Mouse (Mus musculus) kidney, embryonic 14.5 days (tissue): ENCODE measurements around the gene Pde12. TPM values are rescaled to one million over a fixed set of nuclear protein-coding genes. Genes with fewer than 3 reads are reported as not detected.

ENCODE experiments used
- ATAC-seq: fragments of 200-750 bp; cut with Nextera tagmentation; 2 replicates; pipeline ENCODE4 v1.8.0; 2017; ENCODE audit warnings: moderate number of reproducible peaks, mild to moderate bottlenecking, moderate TSS enrichment, moderate library complexity; ENCODE audit not compliant: low FRiP score, low TSS enrichment
- H3K27ac ChIP-seq: fragments of 300-500 bp; sonication (generic); 2 replicates; pipeline ENCODE4 v1.5.1; 2014; ENCODE audit warnings: low read depth, mild to moderate bottlenecking, low read length, moderate library complexity, mixed read lengths
- H3K27me3 ChIP-seq: fragments of 300-500 bp; sonication (generic); 2 replicates; pipeline ENCODE4 v1.6.1; 2014; ENCODE audit warnings: mild to moderate bottlenecking, low read length; ENCODE audit not compliant: control insufficient read depth, insufficient read depth
- H3K36me3 ChIP-seq: fragments of 300-500 bp; sonication (generic); 2 replicates; pipeline ENCODE4 v1.6.1; 2014; ENCODE audit warnings: low read length, mixed read lengths; ENCODE audit not compliant: control insufficient read depth, insufficient read depth
- H3K4me1 ChIP-seq: fragments of 300-500 bp; sonication (generic); 2 replicates; pipeline ENCODE4 v1.6.1; 2014; ENCODE audit warnings: low read length, mixed read lengths; ENCODE audit not compliant: control insufficient read depth, insufficient read depth
- H3K4me2 ChIP-seq: fragments of 300-500 bp; sonication (generic); replicated peaks from 2 replicates; pipeline ENCODE4 v1.6.1; 2014; ENCODE audit warnings: low read depth, mild to moderate bottlenecking, low read length
- H3K4me3 ChIP-seq: fragments of 300-500 bp; sonication (generic); 2 replicates; pipeline ENCODE4 v1.5.1; 2014; ENCODE audit warnings: mild to moderate bottlenecking, low read length
- H3K9ac ChIP-seq: fragments of 300-500 bp; sonication (generic); 2 replicates; pipeline ENCODE4 v1.6.1; 2014; ENCODE audit warnings: low read depth, mild to moderate bottlenecking, low read length, moderate library complexity
- H3K9me3 ChIP-seq: fragments of 300-500 bp; sonication (generic); 2 replicates; pipeline ENCODE4 v1.6.1; 2016; ENCODE audit warnings: low read length; ENCODE audit not compliant: control insufficient read depth
- WGBS: fragments of 180-500 bp; shearing (Covaris S2); extraction: QIAGEN DNeasy Blood & Tissue Kit; methylation state at CpG from one replicate; pipeline ENCODE4 v1.1.7; 2014; 5-methylcytosine and 5-hydroxymethylcytosine counted together
- microRNA-seq: library from miRNA; unstranded; fragments of <30 nt; microRNA quantifications from one replicate; pipeline ENCODE4, GENCODE M21; 2016
- polyA plus RNA-seq: library from polyadenylated mRNA; unstranded; fragments of >200 nt; fragmentation: Nextera tagmentation; extraction: Ambion mirVana; gene quantifications from 2 replicates; pipeline ENCODE4 v1.2.1, GENCODE M21; 2014

The Pde12 gene
- polyA plus RNA-seq, 1 experiment from 2014 or later = 12.5 TPM

GRCm38 (mm10) chr14:26637025-26637850, 32.4 kb downstream of the Pde12 start:
- peak overlapping the region; percentile 94 for H3K4me3 ChIP-seq
- no peak for ATAC-seq
- peaks cover 8% of the 10 kb centered on the region for H3K4me1 ChIP-seq
- H3K9me3 ChIP-seq = no peaks in the 10 kb centered on the region
- 29% methylated on average over 17 of the region's 17 CpGs for WGBS
- H3K27me3 ChIP-seq = no peaks in the 10 kb centered on the region
- H3K27ac ChIP-seq = peak overlapping the region; percentile 97
- H3K9ac ChIP-seq = peak overlapping the region; percentile 97
- peaks cover 10% of the 10 kb centered on the region for H3K36me3 ChIP-seq
- H3K4me2 ChIP-seq = peak overlapping the region; percentile 52

- Histone ChIP-seq H3K27me3 (no peaks in the 10 kb centered on the region), H3K9me3 (no peaks in the 10 kb centered on the region), H3K36me3 (peaks cover 73% of the 10 kb centered on the region), H3K4me2 (no peak overlapping the region), H3K4me1 (no peaks in the 10 kb centered on the region), H3K27ac (no peak overlapping the region), H3K9ac (no peak overlapping the region), H3K4me3 (no peak overlapping the region)
- 94% methylated on average over 5 of the region's 5 CpGs for WGBS
- ATAC-seq = no peak
These were observed 43.0 kb downstream of the Pde12 start for GRCm38 (mm10) chr14:26626605-26627140.

- H3K9me3 ChIP-seq = no peaks in the 10 kb centered on the region
These were observed 44.4 kb downstream of the Pde12 start for GRCm38 (mm10) chr14:26625301-26625700.

GRCm38 (mm10) chr14:26610689-26611088, 59.0 kb downstream of the Pde12 start:
- H3K4me1 ChIP-seq = no peaks in the 10 kb centered on the region
- WGBS = 90% methylated on average over 4 of the region's 4 CpGs
- ATAC-seq = no peak
- no peaks in the 10 kb centered on the region for H3K27me3 ChIP-seq
- no peaks in the 10 kb centered on the region for H3K9me3 ChIP-seq
- H3K4me3 ChIP-seq = no peak overlapping the region
- no peak overlapping the region for H3K27ac ChIP-seq
- no peak overlapping the region for H3K9ac ChIP-seq
- H3K4me2 ChIP-seq = no peak overlapping the region
- H3K36me3 ChIP-seq = peaks cover 83% of the 10 kb centered on the region

More at GRCm38 (mm10) chr14:26625301-26625700, 44.4 kb downstream of the Pde12 start:
- Histone ChIP-seq H3K36me3 (peaks cover 77% of the 10 kb centered on the region), H3K4me1 (no peaks in the 10 kb centered on the region), H3K27ac (no peak overlapping the region), H3K4me2 (no peak overlapping the region), H3K9ac (no peak overlapping the region), H3K27me3 (no peaks in the 10 kb centered on the region), H3K4me3 (no peak overlapping the region)
- 90% methylated on average over 4 of the region's 4 CpGs for WGBS
- ATAC-seq = no peak

Small RNAs within 50 kb of the gene (microRNA-seq; reads per million reads assigned to microRNA genes)
- gene Mir7672 = not detected

Other genes with a start within 250 kb of the Pde12 start
- 19.5 and 26.8 TPM in 2 replicates for gene Slmap, start 135.0 kb downstream of the Pde12 start, polyA plus RNA-seq
- gene Dennd6a, start 96.0 kb downstream of the Pde12 start, polyA plus RNA-seq = 41.8 and 46.3 TPM in 2 replicates
- 549 and 626 TPM in 2 replicates for gene Arf4, start 31.8 kb downstream of the Pde12 start, polyA plus RNA-seq
- gene Dnah12, start 23.4 kb upstream of the Pde12 start, polyA plus RNA-seq = 0.01 and 0.06 TPM in 2 replicates
- 0.13 and 0.26 TPM in 2 replicates for gene Asb14, start 224.7 kb upstream of the Pde12 start, polyA plus RNA-seq